Mouse (Mus musculus) C2C12 (cell line): ENCODE measurements around the gene Alpl. TPM values are rescaled to one million over a fixed set of nuclear protein-coding genes. Genes with fewer than 3 reads are reported as not detected.

Experiments used
- H3K27me3 ChIP-seq: one replicate; pipeline ENCODE4 v1.6.1; 2011; ENCODE audit not compliant: control insufficient read depth, insufficient read depth, insufficient read length
- H3K36me3 ChIP-seq: one replicate; pipeline ENCODE4 v1.6.1; 2011; ENCODE audit not compliant: control insufficient read depth, insufficient read depth
- H3K4me3 ChIP-seq: one replicate; pipeline ENCODE4 v1.5.1; 2011; ENCODE audit warnings: mild to moderate bottlenecking, control low read depth; ENCODE audit not compliant: poor library complexity, insufficient read depth, severe bottlenecking
- H3K79me2 ChIP-seq: one replicate; pipeline ENCODE4 v1.6.1; 2011; ENCODE audit not compliant: control insufficient read depth, insufficient read depth
- H3K79me3 ChIP-seq: one replicate; pipeline ENCODE4 v1.6.1; 2011; ENCODE audit warnings: low read depth, control low read depth
- H3ac ChIP-seq: one replicate; pipeline ENCODE3; 2011; ENCODE audit warnings: low read depth; ENCODE audit not compliant: control insufficient read depth, insufficient read length
- CEBPB ChIP-seq: IDR thresholded peaks from one replicate; pipeline ENCODE4 v1.6.1; 2011; ENCODE audit warnings: low read depth, mild to moderate bottlenecking, control low read depth, moderate library complexity
- CTCF ChIP-seq: IDR thresholded peaks from one replicate; pipeline ENCODE4 v1.5.1; 2011; ENCODE audit not compliant: control insufficient read depth, insufficient read depth, insufficient read length
- FOSL1 ChIP-seq: IDR thresholded peaks from one replicate; pipeline ENCODE4 v1.8.0; 2011; ENCODE audit warnings: mild to moderate bottlenecking, low read length; ENCODE audit not compliant: poor library complexity, insufficient read depth, severe bottlenecking
- MAX ChIP-seq: IDR thresholded peaks from one replicate; pipeline ENCODE4 v1.6.1; 2011; ENCODE audit warnings: mild to moderate bottlenecking, control low read depth
- MYOD1 ChIP-seq: IDR thresholded peaks from one replicate; pipeline ENCODE4 v1.6.1; 2011; ENCODE audit warnings: low read depth; ENCODE audit not compliant: control insufficient read depth, insufficient read length
- MYOG ChIP-seq: IDR thresholded peaks from one replicate; pipeline ENCODE4 v1.6.1; 2011; ENCODE audit not compliant: control insufficient read depth, insufficient read length; ENCODE audit errors: extremely low read depth
- USF1 ChIP-seq: IDR thresholded peaks from one replicate; pipeline ENCODE4 v1.6.1; 2011; ENCODE audit warnings: low read depth, mild to moderate bottlenecking, control low read depth, moderate library complexity
- polyA plus RNA-seq: library from polyadenylated mRNA; unstranded; fragments of >200 nt; fragmentation: generic; extraction: Trizol; gene quantifications from one replicate; pipeline ENCODE4 v1.2.1, GENCODE M21; 2012; ENCODE audit warnings: missing spikeins

Alpl gene
- polyA plus RNA-seq, 1 experiment = 0.13 TPM

GRCm38 (mm10) chr4:137835624-137836337 lies 39.6 kb upstream of the Alpl start:
- Histone ChIP-seq H3K27me3 (no peaks in the 10 kb centered on the region), H3K79me3 (no peaks in the 10 kb centered on the region), H3ac (no peak overlapping the region), H3K4me3 (no peak overlapping the region), H3K79me2 (no peaks in the 10 kb centered on the region), H3K36me3 (no peaks in the 10 kb centered on the region)
- TF ChIP-seq MYOG (no peak), USF1 (no peak), CEBPB (no peak), MAX (no peak), CTCF (peak; percentile 27), MYOD1 (no peak)

GRCm38 (mm10) chr4:137831598-137831997 lies 35.4 kb upstream of the Alpl start:
- Histone ChIP-seq H3K79me3 (no peaks in the 10 kb centered on the region), H3K79me2 (no peaks in the 10 kb centered on the region), H3K36me3 (no peaks in the 10 kb centered on the region), H3K4me3 (no peak overlapping the region), H3ac (no peak overlapping the region), H3K27me3 (no peaks in the 10 kb centered on the region)
- TF ChIP-seq MAX = no peak
- no peak for TF ChIP-seq USF1
- TF ChIP-seq FOSL1 = no peak
- TF ChIP-seq CTCF = no peak
- TF ChIP-seq CEBPB = no peak
- TF ChIP-seq MYOG = no peak
- TF ChIP-seq MYOD1 = no peak

GRCm38 (mm10) chr4:137830380-137830779 lies 34.2 kb upstream of the Alpl start:
- Histone ChIP-seq H3K4me3 (no peak overlapping the region), H3ac (no peak overlapping the region), H3K79me3 (no peaks in the 10 kb centered on the region), H3K79me2 (no peaks in the 10 kb centered on the region), H3K27me3 (no peaks in the 10 kb centered on the region), H3K36me3 (no peaks in the 10 kb centered on the region)
- TF ChIP-seq USF1 = no peak

GRCm38 (mm10) chr4:137824881-137825280 lies 28.7 kb upstream of the Alpl start:
- Histone ChIP-seq H3K4me3 (no peak overlapping the region), H3K79me2 (no peaks in the 10 kb centered on the region), H3K36me3 (no peaks in the 10 kb centered on the region), H3K79me3 (no peaks in the 10 kb centered on the region), H3K27me3 (no peaks in the 10 kb centered on the region), H3ac (no peak overlapping the region)
- TF ChIP-seq USF1 (no peak), MYOG (no peak), MYOD1 (no peak), CEBPB (no peak), MAX (no peak), FOSL1 (no peak), CTCF (no peak)

GRCm38 (mm10) chr4:137823542-137823941 lies 27.4 kb upstream of the Alpl start:
- no peaks in the 10 kb centered on the region for H3K79me2 ChIP-seq
- TF ChIP-seq CEBPB = no peak
- no peak for TF ChIP-seq MAX
- no peak for TF ChIP-seq CTCF
- TF ChIP-seq MYOG = no peak
- no peak for TF ChIP-seq FOSL1
- TF ChIP-seq MYOD1 = no peak
- TF ChIP-seq USF1 = no peak
- H3K36me3 ChIP-seq = no peaks in the 10 kb centered on the region

GRCm38 (mm10) chr4:137822537-137822936 lies 26.4 kb upstream of the Alpl start:
- Histone ChIP-seq H3ac (no peak overlapping the region), H3K4me3 (no peak overlapping the region), H3K36me3 (no peaks in the 10 kb centered on the region), H3K79me3 (no peaks in the 10 kb centered on the region), H3K27me3 (no peaks in the 10 kb centered on the region), H3K79me2 (no peaks in the 10 kb centered on the region)
- no peak for TF ChIP-seq CTCF
- no peak for TF ChIP-seq FOSL1
- no peak for TF ChIP-seq CEBPB
- TF ChIP-seq MYOG = no peak
- TF ChIP-seq MAX = no peak
- TF ChIP-seq MYOD1 = no peak
- TF ChIP-seq USF1 = no peak

More at GRCm38 (mm10) chr4:137823542-137823941, 27.4 kb upstream of the Alpl start:
- no peak overlapping the region for H3ac ChIP-seq
- no peaks in the 10 kb centered on the region for H3K79me3 ChIP-seq
- H3K4me3 ChIP-seq = no peak overlapping the region
- no peaks in the 10 kb centered on the region for H3K27me3 ChIP-seq
